Mouse (Mus musculus) midbrain, embryonic 16.5 days (tissue): ENCODE results near the gene Ern2. TPM values are rescaled to one million over a fixed set of nuclear protein-coding genes. Genes with fewer than 3 reads are reported as not detected.

Experiments used
- ATAC-seq: fragments of 200-750 bp; cut with Nextera tagmentation; 2 replicates; pipeline ENCODE4 v1.8.0; 2017; ENCODE audit warnings: moderate TSS enrichment
- H3K27ac ChIP-seq: fragments of 300-500 bp; sonication (generic); 2 replicates; pipeline ENCODE4 v1.5.1; 2014; ENCODE audit warnings: mild to moderate bottlenecking, low read length, mixed read lengths
- H3K27me3 ChIP-seq: fragments of 300-500 bp; sonication (generic); 2 replicates; pipeline ENCODE4 v1.6.1; 2014; ENCODE audit warnings: low read depth, low read length, mixed read lengths; ENCODE audit not compliant: control insufficient read depth, insufficient read depth
- H3K36me3 ChIP-seq: fragments of 300-500 bp; sonication (generic); 2 replicates; pipeline ENCODE4 v1.6.1; 2014; ENCODE audit warnings: mild to moderate bottlenecking, low read length, moderate library complexity, mixed read lengths; ENCODE audit not compliant: control insufficient read depth, insufficient read depth
- H3K4me1 ChIP-seq: fragments of 300-500 bp; sonication (generic); 2 replicates; pipeline ENCODE4 v1.6.1; 2014; ENCODE audit warnings: mild to moderate bottlenecking, low read length, mixed read lengths; ENCODE audit not compliant: control insufficient read depth, insufficient read depth
- H3K4me2 ChIP-seq: fragments of 300-500 bp; sonication (generic); 2 replicates; pipeline ENCODE4 v1.6.1; 2014; ENCODE audit warnings: mild to moderate bottlenecking, low read length, mixed read lengths
- H3K4me3 ChIP-seq: fragments of 300-500 bp; sonication (generic); 2 replicates; pipeline ENCODE4 v1.5.1; 2014; ENCODE audit warnings: low read depth, mild to moderate bottlenecking, low read length, moderate library complexity, mixed read lengths
- H3K9ac ChIP-seq: fragments of 300-500 bp; sonication (generic); 2 replicates; pipeline ENCODE4 v1.6.1; 2014; ENCODE audit warnings: low read depth, low read length, mixed read lengths
- H3K9me3 ChIP-seq: fragments of 300-500 bp; sonication (generic); replicated peaks from 2 replicates; pipeline ENCODE4 v1.6.1; 2014; ENCODE audit warnings: mild to moderate bottlenecking, low read length, mixed read lengths; ENCODE audit not compliant: control insufficient read depth, poor library complexity, severe bottlenecking
- WGBS: fragments of 180-500 bp; shearing (Covaris S2); extraction: QIAGEN DNeasy Blood & Tissue Kit; methylation state at CpG from one replicate; pipeline ENCODE4 v1.1.7; 2014; 5-methylcytosine and 5-hydroxymethylcytosine counted together
- polyA plus RNA-seq: library from polyadenylated mRNA; unstranded; fragments of >200 nt; fragmentation: Nextera tagmentation; extraction: Ambion mirVana; gene quantifications from 2 replicates; pipeline ENCODE4 v1.2.1, GENCODE M21; 2015

The Ern2 gene
- polyA plus RNA-seq, 1 experiment from 2014 or later: 2.2 TPM

DNA sequence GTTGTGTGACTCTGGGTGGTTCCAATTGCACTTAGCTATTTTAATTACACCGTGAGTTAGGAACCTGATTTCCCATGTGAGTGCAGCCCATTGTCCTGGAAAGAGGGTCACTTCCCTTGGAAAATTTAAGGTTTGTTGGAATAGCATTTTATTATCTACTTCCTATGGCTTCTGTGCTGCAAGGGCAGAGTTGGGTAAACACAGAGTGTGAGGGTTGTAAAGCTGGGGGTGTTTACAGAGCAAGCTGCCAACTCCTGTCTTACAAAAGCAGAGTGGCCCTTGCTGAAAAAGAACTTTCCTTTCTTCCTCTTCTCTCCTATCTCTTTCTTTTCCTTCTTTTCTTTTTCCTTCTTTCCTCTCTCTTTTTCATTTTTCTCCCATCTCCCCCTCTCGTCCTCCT, 17.9 kb upstream of the Ern2 start:
- 58% methylated on average over 2 of the region's 2 CpGs for WGBS
- H3K27ac ChIP-seq: no peak overlapping the region

DNA sequence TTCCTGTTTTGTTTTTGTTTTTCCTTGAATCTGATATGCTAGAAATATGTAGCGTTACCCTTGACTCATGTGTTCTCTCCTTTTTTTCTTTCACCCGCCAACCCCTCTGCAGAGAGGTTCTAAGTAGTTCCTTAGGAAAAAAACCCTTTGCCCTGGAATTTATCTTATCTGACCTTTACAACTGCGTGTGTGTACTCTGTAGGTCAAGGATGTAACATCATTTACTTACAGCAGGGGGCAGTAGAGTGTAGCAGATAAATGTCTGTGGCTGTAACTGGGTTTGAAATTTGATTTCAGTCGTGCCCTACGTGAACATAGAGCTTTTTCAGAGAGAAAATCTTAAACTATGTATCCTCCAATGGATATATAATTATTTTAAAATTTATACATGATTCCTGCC, 13.3 kb upstream of the Ern2 start:
- no peak for ATAC-seq
- H3K27ac ChIP-seq: no peak overlapping the region
- 30% methylated on average over 5 of the region's 5 CpGs for WGBS

More for the DNA sequence above, 17.9 kb upstream of the Ern2 start:
- Histone ChIP-seq H3K4me1 (no peaks in the 10 kb centered on the region), H3K9ac (no peak overlapping the region), H3K36me3 (no peaks in the 10 kb centered on the region), H3K4me2 (no peak overlapping the region), H3K4me3 (no peak overlapping the region), H3K27me3 (no peaks in the 10 kb centered on the region), H3K9me3 (no peaks in the 10 kb centered on the region)
- ATAC-seq: no peak

DNA sequence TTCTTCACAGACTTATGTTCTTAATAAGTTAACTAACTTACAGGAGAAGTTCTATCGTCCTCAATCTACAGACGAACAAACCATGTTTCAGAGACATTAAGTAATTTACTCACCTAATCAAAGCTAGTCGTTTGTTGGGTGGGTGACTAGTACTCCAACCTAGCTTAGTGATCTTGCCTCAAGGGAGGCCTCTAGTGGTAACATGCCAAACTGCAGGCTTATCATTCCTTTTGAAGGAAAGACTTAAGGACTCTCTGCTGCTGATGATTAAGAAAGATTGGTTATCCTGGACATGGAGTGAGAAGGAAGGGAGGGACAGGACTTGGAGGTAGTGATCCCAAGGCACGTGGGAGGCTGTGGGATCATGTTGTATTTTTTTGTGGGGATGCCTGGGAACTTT, 11.3 kb upstream of the Ern2 start:
- H3K27ac ChIP-seq: no peak overlapping the region
- no peaks in the 10 kb centered on the region for H3K9me3 ChIP-seq
- H3K4me1 ChIP-seq: no peaks in the 10 kb centered on the region
- H3K4me2 ChIP-seq: no peak overlapping the region
- H3K4me3 ChIP-seq: no peak overlapping the region
- H3K36me3 ChIP-seq: no peaks in the 10 kb centered on the region
- ATAC-seq: no peak
- H3K9ac ChIP-seq: no peak overlapping the region
- H3K27me3 ChIP-seq: no peaks in the 10 kb centered on the region
- 47% methylated on average over 4 of the region's 4 CpGs for WGBS

More for the DNA sequence above, 13.3 kb upstream of the Ern2 start:
- Histone ChIP-seq H3K4me1 (no peaks in the 10 kb centered on the region), H3K36me3 (no peaks in the 10 kb centered on the region), H3K27me3 (no peaks in the 10 kb centered on the region), H3K9me3 (no peaks in the 10 kb centered on the region), H3K4me2 (no peak overlapping the region), H3K4me3 (no peak overlapping the region), H3K9ac (no peak overlapping the region)

DNA sequence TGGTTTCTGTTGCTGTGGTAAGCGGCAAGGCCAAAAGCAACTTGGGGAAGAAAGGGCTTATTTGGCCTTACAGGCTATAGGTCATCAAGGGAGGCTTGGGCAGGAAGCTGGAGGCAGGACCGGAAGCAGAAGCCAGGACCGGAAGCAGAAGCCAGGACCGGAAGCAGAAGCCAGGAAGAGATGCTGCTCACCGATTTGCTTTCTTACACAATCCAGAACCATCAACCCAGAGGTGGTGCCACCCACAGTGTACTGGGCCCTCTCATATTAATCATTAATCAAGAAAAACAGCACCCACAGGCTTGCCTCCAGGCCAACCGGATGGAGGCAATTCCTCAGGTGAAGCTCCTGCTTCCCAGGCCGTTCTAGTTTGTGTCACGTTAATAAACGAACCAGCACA, 10.8 kb upstream of the Ern2 start:
- 91% methylated on average over 9 of the region's 9 CpGs for WGBS
- no peak overlapping the region for H3K4me3 ChIP-seq

DNA sequence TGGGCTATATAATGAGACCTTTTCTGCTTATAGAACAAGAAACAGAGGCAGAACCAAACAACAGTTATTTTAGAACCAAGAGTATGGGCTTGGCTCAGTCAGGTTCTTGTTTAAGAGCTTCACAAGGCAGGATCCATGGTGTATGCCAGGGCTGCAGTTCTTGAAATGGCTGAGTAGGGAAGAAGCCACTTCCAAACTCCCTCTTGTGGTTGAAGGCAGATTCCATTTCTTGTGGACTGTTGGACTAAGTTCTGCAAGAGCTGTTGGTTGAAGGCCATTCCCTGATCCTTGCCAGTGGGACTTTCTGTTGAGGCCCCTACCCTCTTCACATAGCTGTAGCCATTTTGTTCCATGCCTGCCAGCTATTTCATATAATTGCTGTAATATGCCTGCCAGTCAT, 7.9 kb upstream of the Ern2 start:
- no peaks in the 10 kb centered on the region for H3K27me3 ChIP-seq

More for the DNA sequence above, 10.8 kb upstream of the Ern2 start:
- no peak overlapping the region for H3K9ac ChIP-seq
- no peak overlapping the region for H3K27ac ChIP-seq
- H3K4me2 ChIP-seq: no peak overlapping the region
- no peak for ATAC-seq
- H3K9me3 ChIP-seq: no peaks in the 10 kb centered on the region
- no peaks in the 10 kb centered on the region for H3K36me3 ChIP-seq
- no peaks in the 10 kb centered on the region for H3K4me1 ChIP-seq
- H3K27me3 ChIP-seq: no peaks in the 10 kb centered on the region

DNA sequence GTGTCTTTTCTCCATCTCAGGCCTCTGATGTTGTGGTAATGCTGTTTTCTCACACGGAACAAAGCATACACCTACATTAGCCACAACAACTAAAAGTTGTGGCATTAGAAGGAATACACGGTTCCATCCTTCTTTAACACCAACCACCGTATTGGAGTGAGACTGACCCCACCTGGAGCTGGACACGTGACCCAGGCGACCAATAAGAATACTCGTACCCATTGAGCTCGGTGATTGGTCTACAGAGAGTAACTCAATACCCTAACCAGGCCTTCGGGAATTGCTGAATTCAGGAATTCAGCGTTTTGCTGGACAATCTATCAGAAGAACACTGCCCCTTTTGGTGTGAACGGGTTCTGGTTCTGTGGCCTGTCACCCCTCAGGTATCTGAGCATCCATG, 5.1 kb upstream of the Ern2 start:
- Histone ChIP-seq H3K4me3 (no peak overlapping the region), H3K4me1 (peaks cover under 1% of the 10 kb centered on the region; the same call in 1 of the 2 replicates), H3K36me3 (no peaks in the 10 kb centered on the region), H3K27me3 (no peaks in the 10 kb centered on the region), H3K9ac (no peak overlapping the region), H3K9me3 (no peaks in the 10 kb centered on the region), H3K4me2 (no peak overlapping the region), H3K27ac (no peak overlapping the region)
- 67% methylated on average over 10 of the region's 10 CpGs for WGBS
- ATAC-seq: no peak

More for the DNA sequence above, 7.9 kb upstream of the Ern2 start:
- no peak overlapping the region for H3K4me3 ChIP-seq
- no peaks in the 10 kb centered on the region for H3K4me1 ChIP-seq
- H3K4me2 ChIP-seq: no peak overlapping the region
- H3K9ac ChIP-seq: no peak overlapping the region
- H3K27ac ChIP-seq: no peak overlapping the region
- no peak for ATAC-seq
- H3K36me3 ChIP-seq: no peaks in the 10 kb centered on the region
- H3K9me3 ChIP-seq: no peaks in the 10 kb centered on the region

DNA sequence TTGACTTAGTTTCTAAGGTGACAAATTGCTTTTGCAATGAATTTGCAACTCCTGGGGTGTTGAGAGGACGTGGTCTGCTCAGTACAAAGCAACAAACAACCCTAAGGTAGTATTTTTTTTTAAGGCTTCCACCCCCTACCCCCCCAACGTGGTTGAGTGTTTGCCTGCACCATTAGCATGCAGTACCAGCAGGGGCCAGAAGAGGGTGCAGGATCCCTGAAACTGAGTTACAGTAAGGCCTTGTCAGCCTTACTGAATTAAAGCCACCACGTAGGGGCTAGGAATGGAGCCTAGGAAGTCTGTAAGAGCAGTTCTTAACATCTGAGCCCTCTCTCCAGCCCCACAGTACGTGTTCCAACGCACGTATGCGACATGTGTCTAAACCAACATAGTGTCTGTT, 3.5 kb upstream of the Ern2 start:
- no peaks in the 10 kb centered on the region for H3K27me3 ChIP-seq
- no peak overlapping the region for H3K4me2 ChIP-seq
- H3K9me3 ChIP-seq: no peaks in the 10 kb centered on the region
- no peak overlapping the region for H3K4me3 ChIP-seq
- no peak for ATAC-seq
- WGBS: 27% methylated on average over 7 of the region's 7 CpGs
- H3K27ac ChIP-seq: no peak overlapping the region
- H3K4me1 ChIP-seq: peaks cover 2% of the 10 kb centered on the region
- H3K9ac ChIP-seq: no peak overlapping the region
- no peaks in the 10 kb centered on the region for H3K36me3 ChIP-seq

DNA sequence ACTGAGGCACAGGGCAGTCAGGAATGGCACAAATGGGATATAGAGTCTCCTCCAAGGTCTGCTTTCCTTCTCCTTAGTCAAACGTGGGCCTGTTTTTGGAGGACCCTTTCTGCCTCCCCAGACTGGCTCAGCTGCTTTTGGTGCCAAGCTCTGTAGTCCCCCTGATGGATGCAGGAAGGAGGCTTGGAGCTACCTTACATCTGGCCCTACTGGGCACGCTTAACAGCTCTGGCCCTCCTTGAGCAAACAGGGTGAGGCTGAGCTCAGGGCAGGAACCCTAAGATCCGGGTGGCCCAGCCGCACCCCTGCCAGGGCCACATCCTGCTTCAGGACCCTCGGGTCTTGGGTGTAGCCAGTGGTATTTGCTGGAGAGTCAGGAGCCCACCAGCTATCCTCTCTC, 1.4 kb downstream of the Ern2 start:
- ATAC-seq: no peak
- H3K9me3 ChIP-seq: no peaks in the 10 kb centered on the region
- 75% methylated on average over 5 of the region's 5 CpGs for WGBS

DNA sequence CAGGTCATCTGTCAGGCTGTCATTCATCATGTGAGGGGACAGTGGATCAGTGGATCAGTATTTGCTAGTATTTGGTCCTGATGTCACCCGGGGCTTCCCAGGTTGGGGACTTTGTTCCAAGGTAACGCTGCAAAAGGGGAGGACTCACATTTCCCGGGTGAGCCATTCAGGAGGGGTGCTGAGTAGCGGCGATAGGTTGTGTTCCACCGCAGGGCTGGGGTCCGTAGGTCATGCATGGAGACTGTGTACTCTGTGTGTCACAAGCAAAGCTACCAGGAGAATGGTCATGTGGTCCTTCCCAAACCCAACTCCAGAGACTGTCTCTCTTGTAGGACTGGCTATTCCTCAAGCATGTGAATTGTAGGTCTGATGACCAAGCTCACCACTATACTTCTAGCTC, 5.3 kb downstream of the Ern2 start:
- ATAC-seq: no peak
- Histone ChIP-seq H3K9me3 (no peaks in the 10 kb centered on the region), H3K9ac (no peak overlapping the region), H3K4me1 (no peaks in the 10 kb centered on the region; the same call in 1 of the 2 replicates), H3K4me3 (no peak overlapping the region), H3K4me2 (no peak overlapping the region), H3K36me3 (no peaks in the 10 kb centered on the region), H3K27ac (no peak overlapping the region), H3K27me3 (no peaks in the 10 kb centered on the region)
- WGBS: 90% methylated on average over 7 of the region's 7 CpGs

More for the DNA sequence above, 1.4 kb downstream of the Ern2 start:
- peaks cover 2% of the 10 kb centered on the region for H3K4me1 ChIP-seq
- no peak overlapping the region for H3K9ac ChIP-seq
- no peaks in the 10 kb centered on the region for H3K27me3 ChIP-seq
- no peak overlapping the region for H3K4me3 ChIP-seq
- H3K36me3 ChIP-seq: no peaks in the 10 kb centered on the region
- no peak overlapping the region for H3K4me2 ChIP-seq
- no peak overlapping the region for H3K27ac ChIP-seq

DNA sequence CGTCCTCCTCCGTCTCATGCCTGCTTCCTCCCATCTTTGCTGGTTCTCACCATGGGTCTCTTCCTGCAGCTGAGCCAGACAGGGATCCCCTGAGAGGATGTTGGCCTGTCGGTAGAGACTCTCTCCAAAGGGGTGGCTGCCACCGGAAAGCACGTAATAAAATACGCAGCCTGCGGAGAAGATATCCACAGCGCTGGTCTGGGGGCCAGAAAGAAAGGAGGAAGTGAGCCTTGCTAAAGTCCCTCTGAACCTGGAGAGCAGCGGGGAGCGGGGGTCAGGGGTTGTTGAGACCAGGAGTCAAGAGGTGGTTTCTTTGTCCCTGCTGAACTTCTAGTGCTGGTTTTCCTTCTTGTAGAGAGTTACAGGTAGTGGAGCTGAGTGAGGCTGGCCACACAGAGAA, 14.4 kb downstream of the Ern2 start:
- no peaks in the 10 kb centered on the region; the same call in 1 of the 2 replicates for H3K36me3 ChIP-seq
- no peak overlapping the region for H3K27ac ChIP-seq
- H3K27me3 ChIP-seq: no peaks in the 10 kb centered on the region
- no peak overlapping the region for H3K4me3 ChIP-seq
- no peaks in the 10 kb centered on the region for H3K4me1 ChIP-seq
- H3K4me2 ChIP-seq: no peak overlapping the region
- no peaks in the 10 kb centered on the region for H3K9me3 ChIP-seq
- 86% methylated on average over 10 of the region's 10 CpGs for WGBS
- no peak overlapping the region for H3K9ac ChIP-seq
- no peak for ATAC-seq
